Mouse (Mus musculus): ENCODE results near the gene Rab4a. TPM values are rescaled to one million over a fixed set of nuclear protein-coding genes. Genes with fewer than 3 reads are reported as not detected.
A peak's percentile ranks its signal among the peaks of the same experiment; 100 is the strongest.

Rab4a gene
- polyA plus RNA-seq, 2 experiments from 2014 or later: 14.2 to 20.3 TPM

DNA sequence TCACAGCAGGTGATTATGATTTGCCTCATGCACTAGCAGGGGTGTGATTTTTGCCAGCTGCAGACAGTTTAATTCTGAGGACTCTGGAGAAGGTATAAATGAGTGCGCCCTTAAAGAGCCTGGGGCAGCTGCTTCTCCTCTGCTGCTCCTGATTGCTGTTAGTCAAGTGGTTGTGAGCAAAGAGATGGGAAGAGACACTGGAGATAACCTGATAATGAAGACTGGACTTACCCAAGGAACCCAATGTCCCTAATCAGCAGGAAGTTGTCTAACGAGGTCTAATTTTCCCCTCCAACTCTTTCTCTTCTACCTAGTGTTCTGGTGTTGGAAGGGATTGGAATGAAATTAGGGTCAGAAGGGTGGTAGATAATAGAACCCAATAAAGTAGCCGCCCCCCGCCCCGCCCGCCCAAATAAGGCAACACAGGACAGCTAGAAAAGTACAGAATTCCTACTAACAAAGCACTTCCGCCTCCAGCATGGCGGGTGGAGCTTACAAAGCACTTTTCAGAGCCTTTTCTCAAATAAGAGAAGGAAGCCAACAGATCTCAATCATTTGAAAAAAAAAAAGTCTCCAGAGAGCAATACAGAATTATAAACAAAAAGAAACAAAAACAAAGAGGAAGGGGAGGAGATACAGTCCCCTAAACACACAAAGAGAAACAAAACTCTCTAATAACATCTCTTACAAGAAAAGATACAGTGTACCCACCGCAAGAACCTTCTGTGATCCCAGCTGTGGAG, 49.1 kb downstream of the Rab4a start:
- no peak for ATAC-seq

DNA sequence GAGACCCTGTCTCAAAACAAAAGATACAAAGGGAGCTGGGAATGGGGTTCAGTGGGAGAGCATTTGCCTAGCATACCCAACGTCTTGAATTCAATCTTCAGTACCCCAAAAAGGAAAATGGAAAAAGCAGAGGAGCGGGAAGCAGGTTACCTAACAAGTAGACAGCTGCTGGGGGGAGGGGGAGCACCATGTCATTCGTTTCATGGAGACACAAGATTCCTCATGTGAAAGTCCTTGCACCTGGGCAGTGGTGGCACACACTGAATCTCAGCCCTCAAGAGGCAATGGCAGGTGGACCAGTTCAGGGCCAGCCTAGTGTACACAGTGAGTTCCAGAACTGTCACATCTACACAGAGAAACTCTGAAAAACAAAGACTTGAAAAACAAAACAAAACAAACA, 51.6 kb downstream of the Rab4a start:
- ATAC-seq: no peak

DNA sequence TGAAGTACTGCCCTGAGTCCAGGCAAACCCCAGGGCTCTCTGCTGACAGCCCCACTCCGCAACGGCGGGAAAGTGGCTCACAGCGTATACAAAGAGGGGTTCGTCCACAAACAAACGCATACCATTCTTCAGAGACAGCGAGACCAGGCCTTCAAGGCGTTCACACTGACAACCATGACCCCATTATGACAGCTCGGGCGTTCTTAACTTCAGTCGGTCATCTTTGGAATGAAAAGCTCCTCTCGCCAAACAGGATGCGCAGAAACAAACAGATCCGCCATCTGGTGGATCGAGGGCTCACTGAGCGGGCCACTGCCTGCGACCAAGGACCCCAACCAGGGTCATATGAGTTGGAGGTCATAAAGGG, 52.8 kb downstream of the Rab4a start:
- ATAC-seq: peak; percentile 8

DNA sequence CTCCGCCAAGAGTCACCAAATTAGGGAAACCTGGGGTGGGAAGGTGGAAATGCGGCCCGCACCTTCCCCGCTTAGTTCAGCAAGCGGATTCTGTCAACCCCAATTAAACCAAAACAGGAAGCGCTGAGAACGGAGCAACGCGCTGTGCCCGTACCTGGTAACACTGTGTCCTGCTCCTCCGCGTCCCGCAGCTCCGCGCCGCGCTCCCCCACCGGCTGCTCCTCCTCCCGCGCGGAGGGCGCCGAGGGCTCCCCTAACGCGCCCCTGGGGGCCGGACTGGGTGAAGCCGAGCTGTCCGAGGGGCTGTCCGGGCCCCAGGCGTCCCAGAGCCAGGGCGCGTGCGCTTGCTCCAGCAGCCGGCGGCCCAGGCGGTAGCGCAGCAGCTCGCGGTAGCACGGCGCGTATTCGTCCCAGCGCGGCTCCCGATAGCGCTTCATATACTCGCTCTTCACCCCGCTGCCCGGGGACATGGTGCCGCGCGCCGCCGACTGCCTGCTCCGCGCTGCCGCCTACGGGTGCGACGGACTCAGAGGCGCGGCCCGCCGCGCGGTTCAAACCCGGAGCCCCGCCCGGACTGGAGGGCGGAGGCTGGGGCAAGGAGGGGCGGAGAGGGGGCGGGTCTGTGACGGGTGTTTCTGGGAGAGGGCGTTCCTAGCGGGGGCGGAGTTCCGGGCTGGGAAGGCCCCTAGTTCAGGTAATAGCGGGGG, 53.3 kb downstream of the Rab4a start:
- ATAC-seq: peak; percentile 86

DNA sequence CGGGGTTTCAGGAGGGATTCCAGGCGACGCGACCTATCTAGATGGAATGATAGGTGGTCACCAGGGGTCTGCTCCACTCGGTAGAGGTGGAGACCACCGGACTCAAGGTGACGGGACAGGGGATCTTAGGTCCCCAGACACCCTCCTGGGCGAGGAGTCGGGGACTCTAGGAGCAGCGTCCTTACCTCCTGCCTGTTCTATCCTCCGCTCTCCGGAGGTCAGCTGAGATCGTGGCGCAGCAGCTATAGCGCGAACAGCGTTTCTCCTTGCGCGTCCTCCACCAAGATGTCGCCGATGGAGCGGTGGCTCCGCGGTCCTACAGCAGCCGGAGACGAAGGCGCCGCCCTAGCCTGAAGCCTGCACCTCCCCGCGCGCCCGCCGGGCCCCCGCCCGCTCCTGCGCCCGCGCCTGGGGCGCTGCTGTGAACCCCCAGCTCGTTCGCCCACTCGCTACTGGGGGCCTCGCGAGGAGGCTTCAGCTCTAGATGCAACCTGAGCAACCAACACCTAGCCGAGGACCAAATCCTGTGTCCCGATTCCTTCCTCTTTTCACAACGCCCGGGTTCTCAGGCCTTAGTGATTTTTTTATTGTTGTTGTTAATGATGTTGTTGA, 54.0 kb downstream of the Rab4a start, which contains the start of gene Ccsap:
Ccsap (minus strand) TSS at position 562 of the 612 bp plus-strand sequence.
- peak; percentile 62 for ATAC-seq

DNA sequence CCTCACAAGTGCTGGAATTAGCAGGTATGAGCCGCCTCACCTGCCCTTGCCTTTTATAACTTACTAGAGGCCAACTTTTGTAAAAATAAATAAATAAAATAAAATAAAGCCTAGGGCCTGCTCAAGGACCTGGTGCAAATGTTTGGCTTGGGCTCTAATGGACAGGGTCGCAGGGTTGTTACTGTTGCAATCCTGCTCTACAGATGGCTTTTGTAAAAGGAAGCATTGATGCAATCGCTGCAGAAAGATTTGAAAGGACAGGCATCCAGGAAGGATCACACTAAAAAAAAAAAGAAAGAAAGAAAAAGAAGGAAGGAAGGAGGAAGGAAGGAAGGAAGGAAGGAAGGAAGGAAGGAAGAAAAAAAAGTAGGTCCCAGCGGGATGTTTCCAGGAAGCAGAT, 54.6 kb downstream of the Rab4a start:
- no peak for ATAC-seq

DNA sequence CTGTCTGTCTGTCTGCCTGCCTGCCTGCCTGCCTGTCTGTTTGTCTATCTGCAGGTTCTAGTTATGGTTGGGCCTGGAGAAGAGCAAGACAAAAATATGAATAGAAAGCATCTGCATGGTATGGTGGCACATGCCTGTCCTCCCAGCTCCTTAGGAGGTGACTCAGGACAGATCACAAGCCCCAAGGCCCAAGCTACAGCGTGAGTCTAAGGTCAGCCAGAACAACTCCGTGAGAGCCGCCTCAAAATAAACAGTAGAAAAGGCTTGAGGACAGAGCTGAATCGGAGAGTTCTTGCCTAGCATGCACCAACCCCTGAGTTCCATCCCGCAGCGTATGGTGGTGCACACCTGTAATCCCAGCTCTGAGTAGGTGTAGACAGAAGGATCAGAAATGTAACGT, 60.0 kb downstream of the Rab4a start:
- no peak for ATAC-seq

DNA sequence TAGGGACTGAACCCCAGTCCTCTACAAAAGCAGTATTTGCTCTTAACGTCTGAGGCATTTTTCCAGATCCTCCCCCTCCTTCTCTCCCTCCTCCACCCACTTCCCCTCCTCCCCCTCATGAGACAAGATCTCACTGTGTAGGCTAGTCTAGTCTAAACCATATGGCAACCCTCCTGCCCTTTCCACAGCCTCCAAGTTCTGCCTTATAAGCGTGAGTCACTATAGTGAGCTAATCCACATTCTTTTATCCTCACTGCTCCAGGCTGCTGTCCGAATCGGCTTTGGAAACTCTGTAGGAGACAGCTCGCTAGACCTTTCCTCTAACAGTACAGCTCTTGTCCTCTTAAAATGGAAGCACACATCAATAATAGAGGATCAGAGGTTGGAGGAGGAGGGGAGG, 61.2 kb downstream of the Rab4a start:
- ATAC-seq: no peak

DNA sequence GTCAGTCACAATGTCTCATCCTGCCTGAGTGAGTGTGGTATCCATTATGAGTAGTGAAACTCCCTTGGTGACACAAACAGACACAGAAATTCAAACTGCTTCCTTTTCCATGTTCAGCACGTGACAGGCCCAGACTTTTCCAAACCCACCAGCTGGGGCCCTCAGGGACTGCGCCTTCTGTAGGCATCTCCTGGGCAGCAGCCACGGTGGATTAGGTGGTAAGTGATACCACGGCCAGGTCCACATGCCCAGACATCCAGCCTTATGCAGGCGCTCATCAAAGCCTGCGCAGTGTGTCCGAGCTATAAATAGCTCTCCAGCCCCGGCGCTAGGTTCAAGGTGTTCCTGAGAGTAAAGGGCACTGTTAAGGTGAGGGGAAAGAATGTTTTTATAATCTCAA, 66.3 kb downstream of the Rab4a start:
- no peak for ATAC-seq

DNA sequence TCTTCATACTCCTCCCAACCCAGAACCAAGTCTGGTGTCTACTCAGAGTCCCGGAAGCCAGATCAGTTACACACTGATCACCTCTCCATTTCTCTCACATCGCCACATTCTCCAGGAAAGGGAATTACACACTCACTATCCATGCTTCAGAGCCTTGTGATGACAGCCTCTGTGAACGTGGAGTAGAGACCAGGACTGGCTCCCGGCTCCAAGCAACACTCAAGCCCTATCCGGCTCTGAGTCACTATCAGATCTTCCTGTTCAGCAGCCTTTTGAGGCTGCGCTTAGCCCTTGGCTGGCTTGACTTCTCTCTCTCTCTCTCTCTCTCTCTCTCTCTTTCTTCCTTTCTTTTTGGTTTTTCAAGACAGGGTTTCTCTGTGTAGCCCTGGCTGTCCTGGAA, 67.6 kb downstream of the Rab4a start:
- no peak for ATAC-seq

DNA sequence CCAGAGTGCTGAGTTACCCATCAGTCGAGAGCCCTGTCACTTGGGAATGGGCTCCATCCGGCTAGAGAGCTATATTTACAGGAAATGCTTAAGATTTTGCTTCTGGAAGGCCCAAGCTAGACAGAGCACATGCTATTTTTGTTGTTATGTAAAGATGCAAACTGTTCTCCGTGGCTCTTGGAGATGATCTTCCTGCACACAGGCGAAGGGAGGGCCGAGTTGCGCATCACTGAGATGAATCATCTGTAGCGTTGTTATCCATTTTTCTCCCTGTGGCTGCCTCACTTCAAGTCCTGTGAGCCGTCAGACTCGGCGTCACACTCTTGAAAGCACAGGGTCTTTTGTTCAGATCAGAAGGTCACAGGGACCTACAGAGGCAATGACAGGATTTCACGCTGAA, 68.5 kb downstream of the Rab4a start:
- no peak for ATAC-seq

DNA sequence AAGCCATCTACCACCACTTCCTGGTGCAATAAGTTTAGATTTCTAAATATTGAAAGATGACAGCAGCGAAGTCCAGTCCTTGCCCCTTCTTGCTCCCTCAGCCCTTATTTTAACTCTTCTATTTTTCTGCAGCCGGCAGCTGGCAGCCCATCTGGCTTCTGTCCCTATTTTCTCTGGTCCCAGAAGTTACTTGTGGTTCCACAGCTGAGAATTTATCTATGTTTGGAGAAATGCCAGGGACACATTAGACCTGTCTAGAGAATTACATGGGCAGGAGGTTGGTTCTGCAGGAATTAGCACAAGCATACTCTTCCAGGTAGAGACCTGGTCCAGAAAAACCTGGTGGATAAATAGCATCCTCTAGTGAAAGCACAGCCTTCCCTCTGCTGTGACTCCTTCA, 72.1 kb downstream of the Rab4a start:
- no peak for ATAC-seq

DNA sequence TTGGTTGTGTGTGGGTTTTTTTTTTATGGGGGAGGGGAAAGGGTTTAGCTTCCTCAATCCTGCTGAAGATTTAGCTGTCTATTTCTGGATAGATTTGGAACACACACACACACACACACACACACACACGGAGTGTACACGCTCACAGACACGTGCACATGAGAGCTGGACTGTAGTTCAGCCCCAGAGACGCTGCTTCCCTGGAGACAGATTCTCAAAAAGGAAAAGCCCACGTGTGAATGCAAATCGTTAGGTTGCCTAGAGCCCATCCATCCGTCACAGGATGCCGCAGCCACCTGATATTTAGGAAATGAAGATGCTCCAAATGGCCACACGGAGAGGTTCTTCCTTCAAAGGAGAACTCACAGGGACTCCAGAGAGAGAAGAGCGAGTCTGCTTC, 74.5 kb downstream of the Rab4a start:
- no peak for ATAC-seq

DNA sequence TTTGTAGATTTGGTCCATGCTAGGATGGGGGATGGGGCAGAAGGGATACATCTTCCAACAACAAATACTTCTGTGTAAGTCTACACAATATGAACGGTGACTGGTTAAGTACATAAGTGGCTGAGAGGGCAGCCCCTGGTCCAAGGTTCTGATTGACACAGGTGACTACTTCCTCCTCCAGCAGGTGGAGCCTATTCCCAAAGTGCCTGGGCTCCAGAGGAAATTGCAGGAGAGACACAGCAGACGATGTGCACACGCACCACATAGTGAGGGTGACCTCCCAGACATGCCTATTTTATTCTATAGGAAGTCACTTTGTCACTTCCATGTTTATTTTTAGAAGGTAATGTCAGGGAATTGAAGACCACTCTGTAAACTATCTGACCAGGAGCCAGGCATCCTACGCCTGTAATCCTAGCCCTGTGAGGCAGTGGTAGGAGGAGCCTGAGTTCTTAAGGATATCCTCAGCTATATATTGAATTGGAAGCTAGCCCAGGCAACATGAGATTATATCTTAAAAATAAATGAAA, 75.1 kb downstream of the Rab4a start:
- no peak for ATAC-seq

DNA sequence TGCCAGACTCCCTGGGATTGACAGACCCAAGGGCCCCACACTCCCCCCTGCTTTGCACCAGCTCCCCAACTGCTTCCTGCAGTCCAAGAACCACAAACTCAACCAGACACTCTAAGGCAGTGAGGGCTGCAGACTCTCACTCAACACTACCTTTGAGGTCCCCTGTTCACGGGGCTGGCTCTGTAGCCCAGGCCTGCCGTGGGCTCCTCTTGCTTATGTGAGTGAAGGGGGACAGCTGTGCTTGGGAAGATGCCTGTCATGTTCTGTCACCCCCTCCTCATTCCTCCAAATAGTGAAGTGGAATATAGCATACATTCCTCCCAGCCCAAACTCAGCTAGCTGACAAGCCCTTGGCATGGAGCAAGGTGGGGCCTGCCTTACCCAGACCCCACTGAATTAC, 76.6 kb downstream of the Rab4a start:
- no peak for ATAC-seq

DNA sequence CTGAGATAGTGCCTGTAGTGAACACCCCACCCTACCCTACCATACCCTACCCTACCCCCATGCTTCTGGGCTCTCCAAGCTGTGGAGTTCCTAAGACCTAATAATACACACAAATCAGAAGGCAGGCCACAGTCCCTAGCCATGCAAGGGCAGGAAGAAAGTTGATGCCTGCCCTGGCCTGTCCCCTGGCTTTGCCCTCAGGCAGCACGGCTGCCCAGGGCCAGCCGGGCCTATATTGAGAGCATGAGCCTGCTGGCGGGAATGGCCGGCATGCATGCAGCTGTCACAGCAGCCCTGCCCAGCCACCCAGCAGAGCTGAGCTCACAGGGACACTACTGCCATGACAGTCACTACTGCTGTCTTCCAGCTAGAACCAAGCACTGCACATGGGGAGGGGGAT, 77.3 kb downstream of the Rab4a start:
- no peak for ATAC-seq

Other genes starting within 250 kb of the Rab4a start
- not detected for gene Rhou, start 152.1 kb upstream of the Rab4a start, polyA plus RNA-seq (2017; shearing (Covaris generic))
- gene Ccsap, start 54.2 kb downstream of the Rab4a start, polyA plus RNA-seq (2017; shearing (Covaris generic)): 1 to 10 TPM; 3.2 to 3.3 TPM
- under 1 TPM in 1 of 2 experiments, not detected in 1; 0.48 TPM for gene Acta1, start 88.8 kb downstream of the Rab4a start, polyA plus RNA-seq (2017; shearing (Covaris generic))
- 10 to 100 TPM in 1 of 2 experiments, 1 to 10 TPM in 1; 6.4 to 10.2 TPM for gene Nup133, start 143.3 kb downstream of the Rab4a start, polyA plus RNA-seq (2017; shearing (Covaris generic))
- gene Abcb10, start 177.1 kb downstream of the Rab4a start, polyA plus RNA-seq (2017; shearing (Covaris generic)): 1 to 10 TPM in 1 of 2 experiments, under 1 TPM in 1; 0.69 to 2.0 TPM
- gene Taf5l, start 215.4 kb downstream of the Rab4a start, polyA plus RNA-seq (2017; shearing (Covaris generic)): 10 to 100 TPM; 12.0 to 13.7 TPM
- gene Urb2, start 215.5 kb downstream of the Rab4a start, polyA plus RNA-seq (2017; shearing (Covaris generic)): 1 to 10 TPM; 4.4 to 5.7 TPM

All from activated CD4-positive, CD25-positive, alpha-beta regulatory T cell, adult 4 months (primary cell).